Comparison of ENCODE assay signal across 9 mouse cellular contexts in genomic region chr11:88488175-88488940, GRCm38 (mm10).
DNase-seq lines count a peak whose midpoint lies in the region; ATAC-seq lines count a peak whose summit lies in the region.
"Had no signal": no experiment of that assay in that cellular context is flagged by ENCODE, and none has a peak within 500 bp of the region (broad histone marks: within the 10 kb centered on the region; RNA-seq: fewer than 3 reads in every experiment).

No protein-coding gene starts in this region.

- H3K36me3 ChIP-seq in heart, embryonic 14.5 days (ENCODE audit: control insufficient read depth, insufficient read depth, low read length) = no peaks in the 10 kb centered on the region
- H3K36me3 ChIP-seq in embryonic facial prominence, embryonic 10.5 days (replicated peaks) = peaks cover 25% of the 10 kb centered on the region
- H3K36me3 ChIP-seq in midbrain, embryonic 16.5 days (ENCODE audit: control insufficient read depth, insufficient read depth, low read length) = no peaks in the 10 kb centered on the region
- H3K36me3 ChIP-seq: limb, embryonic 15.5 days had no signal

- no peaks in the 10 kb centered on the region for H3K27me3 ChIP-seq in heart, embryonic 14.5 days (ENCODE audit: control insufficient read depth, insufficient read depth, low read length)
- no peaks in the 10 kb centered on the region for H3K27me3 ChIP-seq in embryonic facial prominence, embryonic 10.5 days (replicated peaks; ENCODE audit: low read depth, poor library complexity, severe bottlenecking)
- no peaks in the 10 kb centered on the region for H3K27me3 ChIP-seq in midbrain, embryonic 16.5 days (ENCODE audit: control insufficient read depth, insufficient read depth, low read depth, low read length)
- H3K27me3 ChIP-seq: limb, embryonic 15.5 days had no signal

- H3K27ac ChIP-seq in heart, embryonic 14.5 days (replicated peaks in 1 of 2; ENCODE audit: control insufficient read depth in 1 of 2, insufficient read depth in 1 of 2, low read depth in 2 of 2, low read length in 2 of 2) = peak overlapping the region in 1 of 2 experiments; percentile 76; a peak in 2 of 4 replicates
- H3K27ac ChIP-seq in embryonic facial prominence, embryonic 10.5 days (replicated peaks) = peak overlapping the region; percentile 48; the same call in 1 of the 2 replicates
- peak overlapping the region; percentile 40 for H3K27ac ChIP-seq in midbrain, embryonic 16.5 days (ENCODE audit: low read length)
- H3K27ac ChIP-seq: limb, embryonic 15.5 days had no signal

- no peak overlapping the region for H3K4me2 ChIP-seq in heart, embryonic 14.5 days (ENCODE audit: low read length)
- H3K4me2 ChIP-seq in midbrain, embryonic 16.5 days (ENCODE audit: low read length) = no peak overlapping the region
- H3K4me2 ChIP-seq: limb, embryonic 15.5 days had no signal

- H3K4me1 ChIP-seq in heart, embryonic 14.5 days (ENCODE audit: control insufficient read depth in 2 of 2, insufficient read depth in 2 of 2, low read length in 2 of 2) = peaks cover 35 to 60% of the 10 kb centered on the region in 2 experiments
- H3K4me1 ChIP-seq in embryonic facial prominence, embryonic 10.5 days = peaks cover 63% of the 10 kb centered on the region
- H3K4me1 ChIP-seq in midbrain, embryonic 16.5 days (ENCODE audit: control insufficient read depth, insufficient read depth, low read length) = peaks cover 51% of the 10 kb centered on the region

- WGBS in heart, embryonic 14.5 days = 56% methylated on average over 13 of the region's 13 CpGs
- 86% methylated on average over 13 of the region's 13 CpGs for WGBS in embryonic facial prominence, embryonic 10.5 days
- 35% methylated on average over 13 of the region's 13 CpGs for WGBS in midbrain, embryonic 16.5 days

- 0 out of 2 replicates have a peak overlapping the region, but pooled peaks have one; percentile 18 for H3K9ac ChIP-seq in heart, embryonic 14.5 days (ENCODE audit: low read length)
- H3K9ac ChIP-seq in midbrain, embryonic 16.5 days (ENCODE audit: low read depth, low read length) = no peak overlapping the region
- H3K9ac ChIP-seq: limb, embryonic 15.5 days had no signal

- H3K9me3 ChIP-seq in heart, embryonic 14.5 days (ENCODE audit: control insufficient read depth, low read length) = no peaks in the 10 kb centered on the region
- no peaks in the 10 kb centered on the region for H3K9me3 ChIP-seq in embryonic facial prominence, embryonic 10.5 days
- H3K9me3 ChIP-seq in midbrain, embryonic 16.5 days (replicated peaks; ENCODE audit: control insufficient read depth, low read length, poor library complexity, severe bottlenecking) = no peaks in the 10 kb centered on the region
- H3K9me3 ChIP-seq: limb, embryonic 15.5 days had no signal

- ATAC-seq in heart, embryonic 14.5 days (ENCODE audit: insufficient number of reproducible peaks, insufficient read depth, low FRiP score, low read depth) = no peak
- ATAC-seq in midbrain, embryonic 16.5 days = no peak

- intact Hi-C loops in heart, postnatal 36 days (cut with DNase I) = loop anchor here (2.0 kb wide), 1 partner anchor 34 kb away; no protein-coding TSS in a partner anchor
- intact Hi-C loops in left cerebral cortex, postnatal 25 days (cut with DNase I) = no loop called here

- DNase-seq in heart, postnatal 36 days = no peak
- DNase-seq in embryonic facial prominence, embryonic 10.5 days (ENCODE audit: low spot score) = no peak
- DNase-seq in gastrocnemius, postnatal 10 days = peak; percentile 35
- DNase-seq in spleen, adult 12 weeks (ENCODE audit: low spot score) = no peak
- DNase-seq in right cerebral cortex, postnatal 10 days (ENCODE audit: low spot score in 2 of 2) = no peak
- no peak for DNase-seq in left cerebral cortex, postnatal 25 days (ENCODE audit: low spot score in 2 of 2)

- H3K4me3 ChIP-seq in heart, embryonic 14.5 days (ENCODE audit: control insufficient read depth in 1 of 2, insufficient read depth in 1 of 2, low read depth in 1 of 2, low read length in 2 of 2) = no peak overlapping the region
- no peak overlapping the region for H3K4me3 ChIP-seq in embryonic facial prominence, embryonic 10.5 days
- no peak overlapping the region for H3K4me3 ChIP-seq in midbrain, embryonic 16.5 days (ENCODE audit: low read depth, low read length)
- H3K4me3 ChIP-seq: limb, embryonic 15.5 days had no signal
